Mouse (Mus musculus) liver, adult (tissue): Measurements from ENCODE around the gene Soga1.
A peak's percentile ranks its signal among the peaks of the same experiment; 100 is the strongest.

Experiments used
- GATA4 ChIP-seq: IDR thresholded peaks from 2 replicates; pipeline ENCODE4 v1.6.1; 2014; ENCODE audit warnings: mild to moderate bottlenecking, low read length; ENCODE audit not compliant: insufficient replicate concordance

Gene Soga1

GRCm38 (mm10) chr2:157037303-157037702 lies 41.8 kb downstream of the Soga1 start:
- no peak for TF ChIP-seq GATA4

- TF ChIP-seq GATA4 = no peak
Measured at GRCm38 (mm10) chr2:157036400-157036799, 42.7 kb downstream of the Soga1 start.

GRCm38 (mm10) chr2:157035371-157035770 lies 43.7 kb downstream of the Soga1 start:
- no peak for TF ChIP-seq GATA4

GRCm38 (mm10) chr2:157030804-157031203 lies 48.2 kb downstream of the Soga1 start:
- TF ChIP-seq GATA4 = no peak

- TF ChIP-seq GATA4 = no peak
Measured at GRCm38 (mm10) chr2:157028261-157028660, 50.8 kb downstream of the Soga1 start.

- TF ChIP-seq GATA4 = peak; percentile 91; the same call in 1 of the 2 replicates
Measured at GRCm38 (mm10) chr2:157027106-157028008, 51.7 kb downstream of the Soga1 start.

- TF ChIP-seq GATA4 = no peak
Measured at GRCm38 (mm10) chr2:157021156-157021555, 57.9 kb downstream of the Soga1 start.

- no peak for TF ChIP-seq GATA4
Measured at GRCm38 (mm10) chr2:157019228-157019627, 59.8 kb downstream of the Soga1 start.

GRCm38 (mm10) chr2:157016529-157017270 lies 62.4 kb downstream of the Soga1 start:
- no peak for TF ChIP-seq GATA4

- no peak for TF ChIP-seq GATA4
Measured at GRCm38 (mm10) chr2:157012341-157012740, 66.7 kb downstream of the Soga1 start.

- TF ChIP-seq GATA4 = no peak
Measured at GRCm38 (mm10) chr2:157010634-157011310, 68.3 kb downstream of the Soga1 start.

GRCm38 (mm10) chr2:157010121-157010520 lies 68.9 kb downstream of the Soga1 start:
- no peak for TF ChIP-seq GATA4

GRCm38 (mm10) chr2:157008509-157008908 lies 70.5 kb downstream of the Soga1 start:
- TF ChIP-seq GATA4 = no peak

- no peak for TF ChIP-seq GATA4
Measured at GRCm38 (mm10) chr2:157007234-157007596, 71.8 kb downstream of the Soga1 start.

- TF ChIP-seq GATA4 = no peak
Measured at GRCm38 (mm10) chr2:157006511-157007233, 72.4 kb downstream of the Soga1 start, which contains the start of gene Dsn1. Gene Dsn1, minus strand, starts transcription at chr2:157007154.
